Mouse (Mus musculus): ENCODE data around the gene Rab43. TPM values are rescaled to one million over a fixed set of nuclear protein-coding genes. Genes with fewer than 3 reads are reported as not detected.

Rab43 gene
- polyA plus RNA-seq, 1 experiment = 8.3 TPM

DNA sequence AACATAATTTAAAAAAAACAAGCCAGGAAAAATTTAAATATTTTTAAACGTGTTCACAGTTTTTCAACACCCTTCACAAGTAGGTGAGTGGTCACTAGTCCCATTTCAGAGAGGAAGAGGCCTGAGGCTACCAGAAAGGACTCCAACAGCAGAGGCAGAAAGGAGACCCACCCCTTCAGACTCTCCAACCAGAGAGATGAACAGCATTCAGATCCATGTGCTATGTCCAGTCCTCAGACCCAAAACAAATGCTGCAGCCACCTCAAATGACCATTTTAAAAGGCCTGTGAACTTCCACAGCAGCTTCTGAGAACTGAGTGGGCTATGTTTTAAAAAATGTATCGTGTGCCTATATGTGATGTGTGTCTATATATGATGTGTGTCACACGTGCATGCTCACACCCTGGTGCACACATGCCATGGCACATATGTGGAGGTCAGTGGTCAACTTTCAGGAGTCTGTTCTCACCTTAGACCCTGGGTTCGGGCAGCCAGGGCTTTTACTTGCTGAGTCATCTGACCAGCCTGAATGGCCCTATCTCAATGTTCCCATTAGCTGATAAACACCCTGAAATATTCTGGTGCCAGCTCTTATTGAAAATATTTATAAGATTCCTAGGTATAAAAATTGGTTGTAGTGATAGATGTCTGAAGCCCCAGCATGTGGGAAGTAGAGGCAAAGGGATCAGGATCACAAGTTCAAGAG lies 4.1 kb downstream of the Rab43 start:
- Histone ChIP-seq H3K36me3 (ENCODE audit: control insufficient read depth, insufficient read depth) (peaks cover 4% of the 10 kb centered on the region), H3K79me2 (ENCODE audit: control insufficient read depth, insufficient read depth) (peaks cover 22% of the 10 kb centered on the region), H3K27me3 (ENCODE audit: control insufficient read depth, insufficient read depth, insufficient read length) (no peaks in the 10 kb centered on the region), H3K4me3 (ENCODE audit: insufficient read depth, poor library complexity, severe bottlenecking) (no peak overlapping the region), H3ac (ENCODE audit: control insufficient read depth, insufficient read length, low read depth) (no peak overlapping the region), H3K79me3 (ENCODE audit: low read depth) (peaks cover 4% of the 10 kb centered on the region)
- no peak for TF ChIP-seq CTCF (IDR thresholded peaks at IDR 0.05; ENCODE audit: control insufficient read depth, insufficient read depth, insufficient read length)
- no peak for TF ChIP-seq USF1 (IDR thresholded peaks at IDR 0.05; ENCODE audit: low read depth)
- TF ChIP-seq MYOD1 (IDR thresholded peaks at IDR 0.05; ENCODE audit: control insufficient read depth, insufficient read length, low read depth) = no peak
- TF ChIP-seq FOSL1 (IDR thresholded peaks at IDR 0.05; ENCODE audit: insufficient read depth, low read length, poor library complexity, severe bottlenecking) = no peak
- TF ChIP-seq CEBPB (IDR thresholded peaks at IDR 0.05; ENCODE audit: low read depth) = no peak
- TF ChIP-seq MAX (IDR thresholded peaks at IDR 0.05) = no peak
- TF ChIP-seq MYOG (IDR thresholded peaks at IDR 0.05; ENCODE audit: control insufficient read depth, extremely low read depth, insufficient read length) = no peak

DNA sequence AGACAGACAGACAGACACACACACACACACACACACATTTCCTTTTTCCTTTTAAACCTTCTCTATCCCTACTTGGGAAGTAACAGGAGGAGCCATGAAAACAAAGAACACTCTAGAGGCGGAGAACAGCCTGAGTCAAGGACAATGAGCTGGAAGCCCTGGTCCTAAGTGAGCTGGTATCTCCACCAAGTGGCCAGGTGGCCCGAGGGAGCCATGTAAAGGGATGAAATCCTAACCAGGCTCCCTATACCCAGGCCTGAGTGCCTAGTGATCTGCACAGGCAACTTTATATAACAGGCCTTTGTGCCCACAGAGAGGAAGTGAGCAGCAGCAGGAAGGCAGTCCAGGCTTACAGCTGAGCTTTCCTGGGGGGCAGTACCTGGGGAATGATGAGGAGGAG lies 5.1 kb downstream of the Rab43 start:
- no peaks in the 10 kb centered on the region for H3K27me3 ChIP-seq (ENCODE audit: control insufficient read depth, insufficient read depth, insufficient read length)
- H3K36me3 ChIP-seq (ENCODE audit: control insufficient read depth, insufficient read depth) = no peaks in the 10 kb centered on the region
- H3K79me2 ChIP-seq (ENCODE audit: control insufficient read depth, insufficient read depth) = peaks cover 22% of the 10 kb centered on the region
- H3K79me3 ChIP-seq (ENCODE audit: low read depth) = peaks cover 4% of the 10 kb centered on the region
- TF ChIP-seq USF1 (IDR thresholded peaks at IDR 0.05; ENCODE audit: low read depth) (no peak), MYOG (IDR thresholded peaks at IDR 0.05; ENCODE audit: control insufficient read depth, extremely low read depth, insufficient read length) (no peak), CEBPB (IDR thresholded peaks at IDR 0.05; ENCODE audit: low read depth) (no peak), MYOD1 (IDR thresholded peaks at IDR 0.05; ENCODE audit: control insufficient read depth, insufficient read length, low read depth) (no peak), CTCF (IDR thresholded peaks at IDR 0.05; ENCODE audit: control insufficient read depth, insufficient read depth, insufficient read length) (no peak), FOSL1 (IDR thresholded peaks at IDR 0.05; ENCODE audit: insufficient read depth, low read length, poor library complexity, severe bottlenecking) (no peak), MAX (IDR thresholded peaks at IDR 0.05) (no peak)
- H3K4me3 ChIP-seq (ENCODE audit: insufficient read depth, poor library complexity, severe bottlenecking) = no peak overlapping the region
- no peak overlapping the region for H3ac ChIP-seq (ENCODE audit: control insufficient read depth, insufficient read length, low read depth)

DNA sequence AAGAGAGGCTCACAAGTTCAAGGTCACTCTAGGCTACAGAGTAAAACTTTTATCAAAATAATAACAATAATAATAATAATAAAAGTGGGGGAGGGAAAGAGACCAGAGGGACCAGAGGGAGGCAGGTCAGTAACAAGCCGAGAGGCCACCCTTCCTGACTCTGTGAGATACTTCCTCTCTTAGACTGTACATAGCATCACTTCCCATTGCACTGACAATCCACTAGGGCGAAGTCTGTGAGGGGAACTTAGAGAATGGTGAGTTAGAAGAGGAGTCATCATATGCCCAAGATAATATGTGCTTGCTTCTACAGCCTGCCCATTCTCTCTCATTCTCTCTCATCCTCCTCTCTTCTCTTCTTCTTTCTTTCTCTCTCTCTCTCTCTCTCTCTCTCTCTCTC lies 5.9 kb downstream of the Rab43 start:
- H3K4me3 ChIP-seq (ENCODE audit: insufficient read depth, poor library complexity, severe bottlenecking) = no peak overlapping the region

DNA sequence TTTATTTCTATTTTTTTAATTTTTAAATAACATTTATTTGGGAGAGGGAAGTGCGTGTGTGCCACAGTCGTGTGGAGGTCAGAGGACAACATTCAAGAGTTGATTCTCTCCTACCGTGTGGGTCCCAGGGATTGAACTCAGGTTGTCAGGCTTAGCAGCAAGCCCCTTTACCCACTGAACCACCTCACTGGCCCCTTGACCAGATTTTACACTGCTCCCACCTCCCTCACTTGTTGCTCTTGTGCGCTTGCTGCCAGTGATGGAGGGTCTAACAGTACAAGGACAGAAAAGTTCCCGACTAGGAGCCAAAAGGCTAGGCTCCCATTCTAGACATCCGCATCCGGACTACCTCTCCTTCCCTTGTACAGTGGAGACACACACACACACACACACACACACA lies 6.5 kb downstream of the Rab43 start:
- Histone ChIP-seq H3K27me3 (ENCODE audit: control insufficient read depth, insufficient read depth, insufficient read length) (no peaks in the 10 kb centered on the region), H3K36me3 (ENCODE audit: control insufficient read depth, insufficient read depth) (no peaks in the 10 kb centered on the region), H3K79me2 (ENCODE audit: control insufficient read depth, insufficient read depth) (peaks cover 22% of the 10 kb centered on the region), H3K4me3 (ENCODE audit: insufficient read depth, poor library complexity, severe bottlenecking) (no peak overlapping the region), H3ac (ENCODE audit: control insufficient read depth, insufficient read length, low read depth) (no peak overlapping the region), H3K79me3 (ENCODE audit: low read depth) (peaks cover 4% of the 10 kb centered on the region)
- no peak for TF ChIP-seq MAX (IDR thresholded peaks at IDR 0.05)
- TF ChIP-seq USF1 (IDR thresholded peaks at IDR 0.05; ENCODE audit: low read depth) = no peak
- no peak for TF ChIP-seq FOSL1 (IDR thresholded peaks at IDR 0.05; ENCODE audit: insufficient read depth, low read length, poor library complexity, severe bottlenecking)
- no peak for TF ChIP-seq CTCF (IDR thresholded peaks at IDR 0.05; ENCODE audit: control insufficient read depth, insufficient read depth, insufficient read length)
- no peak for TF ChIP-seq MYOG (IDR thresholded peaks at IDR 0.05; ENCODE audit: control insufficient read depth, extremely low read depth, insufficient read length)
- no peak for TF ChIP-seq CEBPB (IDR thresholded peaks at IDR 0.05; ENCODE audit: low read depth)
- TF ChIP-seq MYOD1 (IDR thresholded peaks at IDR 0.05; ENCODE audit: control insufficient read depth, insufficient read length, low read depth) = no peak

More for the DNA sequence above, 5.9 kb downstream of the Rab43 start:
- H3K79me2 ChIP-seq (ENCODE audit: control insufficient read depth, insufficient read depth) = peaks cover 22% of the 10 kb centered on the region
- H3K36me3 ChIP-seq (ENCODE audit: control insufficient read depth, insufficient read depth) = no peaks in the 10 kb centered on the region
- peaks cover 4% of the 10 kb centered on the region for H3K79me3 ChIP-seq (ENCODE audit: low read depth)
- no peak overlapping the region for H3ac ChIP-seq (ENCODE audit: control insufficient read depth, insufficient read length, low read depth)
- H3K27me3 ChIP-seq (ENCODE audit: control insufficient read depth, insufficient read depth, insufficient read length) = no peaks in the 10 kb centered on the region
- TF ChIP-seq MYOD1 (IDR thresholded peaks at IDR 0.05; ENCODE audit: control insufficient read depth, insufficient read length, low read depth) = no peak

DNA sequence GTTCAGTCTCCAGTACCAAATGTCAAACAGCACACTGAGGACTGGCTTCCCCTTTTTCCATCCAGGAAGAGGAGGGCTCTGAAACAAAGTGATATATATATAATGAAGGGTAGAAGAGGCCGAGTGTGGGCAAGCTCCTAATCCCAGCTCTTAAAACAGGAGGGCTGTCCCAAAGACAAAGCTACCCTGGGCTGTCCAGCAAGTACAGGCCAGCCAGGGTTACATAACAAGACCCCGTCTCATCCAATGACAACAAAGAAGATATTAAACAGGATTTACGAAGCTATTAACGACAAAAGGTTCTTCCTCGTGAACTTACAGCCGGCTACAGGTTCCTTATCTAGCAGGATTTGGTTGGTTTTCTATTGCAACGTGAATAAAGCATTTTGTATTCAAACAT lies 7.1 kb downstream of the Rab43 start:
- Histone ChIP-seq H3K4me3 (ENCODE audit: insufficient read depth, poor library complexity, severe bottlenecking) (no peak overlapping the region), H3K79me2 (ENCODE audit: control insufficient read depth, insufficient read depth) (peaks cover 18% of the 10 kb centered on the region), H3K79me3 (ENCODE audit: low read depth) (peaks cover 4% of the 10 kb centered on the region), H3K36me3 (ENCODE audit: control insufficient read depth, insufficient read depth) (no peaks in the 10 kb centered on the region), H3K27me3 (ENCODE audit: control insufficient read depth, insufficient read depth, insufficient read length) (no peaks in the 10 kb centered on the region), H3ac (ENCODE audit: control insufficient read depth, insufficient read length, low read depth) (no peak overlapping the region)
- no peak for TF ChIP-seq MYOD1 (IDR thresholded peaks at IDR 0.05; ENCODE audit: control insufficient read depth, insufficient read length, low read depth)

DNA sequence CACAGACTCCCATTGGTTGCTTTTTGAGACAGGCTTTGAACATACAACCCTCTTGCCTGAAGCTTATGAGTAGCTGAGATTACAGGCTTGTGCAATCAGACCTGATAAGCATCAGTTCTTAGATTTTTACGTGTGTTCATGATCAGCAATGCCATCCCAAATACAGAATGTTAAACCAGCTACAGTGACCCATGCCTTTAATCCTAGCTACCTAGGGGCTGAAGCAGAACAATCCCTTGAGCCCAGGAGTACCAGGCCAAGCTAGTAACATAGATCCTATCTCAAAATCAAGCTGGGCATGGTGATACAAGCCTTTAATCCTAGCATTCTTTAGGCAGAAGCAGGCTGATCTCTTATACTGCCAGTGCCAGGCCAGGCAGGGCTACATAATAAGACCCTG lies 7.9 kb downstream of the Rab43 start:
- H3ac ChIP-seq (ENCODE audit: control insufficient read depth, insufficient read length, low read depth) = no peak overlapping the region
- H3K4me3 ChIP-seq (ENCODE audit: insufficient read depth, poor library complexity, severe bottlenecking) = no peak overlapping the region
- peaks cover 10% of the 10 kb centered on the region for H3K79me2 ChIP-seq (ENCODE audit: control insufficient read depth, insufficient read depth)
- no peak for TF ChIP-seq USF1 (IDR thresholded peaks at IDR 0.05; ENCODE audit: low read depth)
- TF ChIP-seq MAX (IDR thresholded peaks at IDR 0.05) = no peak
- no peak for TF ChIP-seq MYOG (IDR thresholded peaks at IDR 0.05; ENCODE audit: control insufficient read depth, extremely low read depth, insufficient read length)
- no peak for TF ChIP-seq FOSL1 (IDR thresholded peaks at IDR 0.05; ENCODE audit: insufficient read depth, low read length, poor library complexity, severe bottlenecking)
- TF ChIP-seq CEBPB (IDR thresholded peaks at IDR 0.05; ENCODE audit: low read depth) = no peak
- TF ChIP-seq MYOD1 (IDR thresholded peaks at IDR 0.05; ENCODE audit: control insufficient read depth, insufficient read length, low read depth) = no peak
- no peak for TF ChIP-seq CTCF (IDR thresholded peaks at IDR 0.05; ENCODE audit: control insufficient read depth, insufficient read depth, insufficient read length)
- H3K79me3 ChIP-seq (ENCODE audit: low read depth) = peaks cover 1% of the 10 kb centered on the region
- no peaks in the 10 kb centered on the region for H3K36me3 ChIP-seq (ENCODE audit: control insufficient read depth, insufficient read depth)
- no peaks in the 10 kb centered on the region for H3K27me3 ChIP-seq (ENCODE audit: control insufficient read depth, insufficient read depth, insufficient read length)
